Mouse (Mus musculus) MEL (cell line): Measurements from ENCODE around the gene Myo5a.
A peak's percentile ranks its signal among the peaks of the same experiment; 100 is the strongest.

Experiments used
- BHLHE40 ChIP-seq: IDR thresholded peaks from 2 replicates; pipeline ENCODE4 v1.6.1; 2012; ENCODE audit warnings: low read depth, mild to moderate bottlenecking, inconsistent platforms, low read length, improper control_type of control experiment, borderline replicate concordance
- CTCF ChIP-seq, 3 experiments: IDR thresholded peaks in 2 of 3; conservative IDR thresholded peaks in 1 of 3; 2 replicates each; pipeline ENCODE4 v1.5.1; 2011 to 2012; ENCODE audit warnings: low read length in 3 of 3, low read depth in 2 of 3, mild to moderate bottlenecking in 2 of 3, improper control_type of control experiment in 1 of 3, inconsistent platforms in 1 of 3, mixed read lengths in 1 of 3, moderate library complexity in 1 of 3; ENCODE audit not compliant: control insufficient read depth in 1 of 3, insufficient read depth in 1 of 3, poor library complexity in 1 of 3, severe bottlenecking in 1 of 3
- ELF1 ChIP-seq: IDR thresholded peaks from 2 replicates; pipeline ENCODE4 v1.6.1; 2014; ENCODE audit warnings: low read depth, mild to moderate bottlenecking, inconsistent platforms, low read length, improper control_type of control experiment, moderate library complexity
- EP300 ChIP-seq, 2 experiments: IDR thresholded peaks; 2 replicates each; pipeline ENCODE4 v1.6.1; 2011; ENCODE audit warnings: improper control_type of control experiment in 2 of 2, low read length in 2 of 2, low read depth in 1 of 2, mild to moderate bottlenecking in 1 of 2
- MAFK ChIP-seq: IDR thresholded peaks from 2 replicates; pipeline ENCODE4 v1.6.1; 2011; ENCODE audit warnings: low read depth, mild to moderate bottlenecking, low read length, improper control_type of control experiment, borderline replicate concordance
- NELFE ChIP-seq: IDR thresholded peaks from 2 replicates; pipeline ENCODE4 v1.6.1; 2011; ENCODE audit warnings: low read depth, low read length, improper control_type of control experiment
- POLR2A ChIP-seq, 2 experiments: IDR thresholded peaks; 2 replicates each; pipeline ENCODE4 v1.6.1; 2011 to 2012; ENCODE audit warnings: low read length in 2 of 2, mild to moderate bottlenecking in 2 of 2, control low read depth in 1 of 2, improper control_type of control experiment in 1 of 2, low read depth in 1 of 2, moderate library complexity in 1 of 2; ENCODE audit not compliant: control insufficient read depth in 1 of 2, insufficient read depth in 1 of 2, poor library complexity in 1 of 2
- ZNF384 ChIP-seq: IDR thresholded peaks from 2 replicates; pipeline ENCODE4 v1.6.1; 2012; ENCODE audit warnings: low read depth, mild to moderate bottlenecking, inconsistent platforms, low read length, improper control_type of control experiment

DNA sequence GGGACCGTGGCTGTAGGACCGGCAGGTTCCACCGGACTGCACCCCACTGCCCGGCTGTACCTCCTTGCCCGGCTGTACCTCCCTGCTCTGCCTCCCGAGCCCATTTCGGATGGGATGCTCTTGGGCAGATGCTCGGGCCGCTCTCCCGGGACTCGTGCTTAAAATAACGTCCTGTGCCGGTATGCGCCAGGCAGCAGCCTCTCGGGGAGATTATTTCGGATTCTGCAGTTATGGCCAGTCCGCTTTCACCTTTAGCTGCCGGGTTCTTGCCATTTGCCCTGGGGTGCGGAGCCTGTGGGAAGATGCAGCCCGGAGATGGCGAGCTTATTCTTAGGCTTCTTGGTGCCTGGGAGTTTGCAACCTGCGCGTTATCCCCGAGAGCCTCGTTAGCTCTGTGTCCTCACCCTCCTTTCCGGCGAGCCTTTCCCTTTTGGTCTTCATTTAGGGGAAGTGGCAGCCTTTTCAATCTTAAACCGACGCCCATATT lies 934 bp downstream of the Myo5a start:
- TF ChIP-seq MAFK (no peak), ELF1 (no peak), EP300 (IDR thresholded peaks at IDR 0.05; ENCODE audit: low read depth in 1 of 2, low read length in 2 of 2) (peak in 1 of 2 experiments; percentile 38; a peak in 2 of 4 replicates), NELFE (no peak), ZNF384 (no peak), POLR2A (IDR thresholded peaks at IDR 0.05; ENCODE audit: control insufficient read depth in 1 of 2, insufficient read depth in 1 of 2, low read depth in 1 of 2, low read length in 2 of 2, poor library complexity in 1 of 2) (peak in 1 of 2 experiments; percentile 46; a peak in 1 of 4 replicates), BHLHE40 (no peak), CTCF (IDR thresholded peaks at IDR 0.05 in 2 of 3, conservative IDR thresholded peaks at IDR 0.05 in 1 of 3; ENCODE audit: control insufficient read depth in 1 of 3, insufficient read depth in 1 of 3, low read depth in 2 of 3, low read length in 3 of 3, poor library complexity in 1 of 3, severe bottlenecking in 1 of 3) (no peak)
